Mouse (Mus musculus) regulatory T cell (primary cell): ENCODE measurements at regions not wholly inside any gene's neighbourhood (a gene's known extent, or its start where the extent isn't known, plus 50 kb on each side); places are given as distances from the start of the nearest gene placed in this dataset.

Source experiments
- in situ Hi-C: fragments of 300-600 bp; cut with MboI, MseI; formaldehyde crosslinking; loops from one replicate; pipeline ENCODE4 v1.15.1; 2025; ENCODE audit warnings: high pct_unique_total_duplicates

DNA sequence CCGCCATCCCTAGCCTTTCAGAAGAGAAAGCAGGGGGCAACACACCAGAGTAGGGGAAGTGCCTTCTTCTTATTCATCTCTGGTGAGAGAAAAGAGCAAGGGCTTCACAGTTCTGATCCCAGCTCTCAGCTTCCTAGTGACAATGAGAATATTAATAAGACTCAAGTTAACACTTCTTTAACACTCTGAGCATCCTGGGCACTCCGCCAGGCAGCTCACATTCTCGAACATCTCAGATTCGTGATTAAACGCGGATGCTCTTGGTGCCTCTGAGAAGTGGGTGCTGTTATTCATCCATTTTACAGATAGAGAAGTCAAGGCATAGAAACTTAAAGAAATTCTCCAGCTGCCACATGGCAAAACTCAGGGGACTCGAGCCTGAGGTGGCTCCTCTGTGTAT lies 237.1 kb downstream of the Rps15a start:
- in situ Hi-C loops: no loop called here

DNA sequence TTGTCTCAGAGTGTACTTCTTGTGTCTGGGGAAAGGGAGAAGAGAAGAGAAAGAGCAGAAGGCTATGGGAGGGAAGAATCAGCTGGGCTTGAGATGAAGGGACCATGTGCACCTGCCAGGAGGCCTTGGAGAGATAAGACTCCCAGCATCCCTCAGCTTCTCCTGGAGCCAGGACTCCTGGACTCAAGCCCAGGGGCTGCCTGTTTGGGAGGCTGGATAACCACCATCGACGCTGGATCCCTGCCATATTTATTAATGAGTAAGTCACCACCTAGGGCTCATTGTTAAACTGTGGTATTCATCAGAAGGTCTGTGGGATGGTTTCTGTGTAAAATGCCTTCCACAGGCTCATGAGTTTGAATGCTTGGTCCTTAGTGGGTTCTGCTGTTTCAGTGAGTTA lies 240.7 kb downstream of the Rps15a start:
- in situ Hi-C loops: no loop called here

DNA sequence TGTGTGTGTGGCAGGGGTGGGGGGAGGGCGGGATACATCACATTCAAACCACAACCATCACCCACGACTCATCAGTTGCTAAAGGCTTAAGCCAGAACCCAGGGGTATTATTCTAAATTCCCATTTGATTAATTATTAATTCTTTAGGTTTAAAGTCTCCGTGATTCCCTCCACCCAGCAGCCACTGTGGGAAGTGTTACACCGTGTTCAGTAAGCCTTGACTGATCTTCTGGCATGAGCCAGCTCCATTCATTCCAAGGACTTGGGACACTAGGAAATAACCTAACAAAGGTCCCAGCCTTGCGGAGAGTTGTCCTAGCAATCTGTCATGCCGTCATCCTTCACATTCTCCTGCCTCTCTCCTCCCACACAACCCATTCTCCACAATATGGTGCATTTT lies 256.6 kb downstream of the Rps15a start:
- in situ Hi-C loops: no loop called here

DNA sequence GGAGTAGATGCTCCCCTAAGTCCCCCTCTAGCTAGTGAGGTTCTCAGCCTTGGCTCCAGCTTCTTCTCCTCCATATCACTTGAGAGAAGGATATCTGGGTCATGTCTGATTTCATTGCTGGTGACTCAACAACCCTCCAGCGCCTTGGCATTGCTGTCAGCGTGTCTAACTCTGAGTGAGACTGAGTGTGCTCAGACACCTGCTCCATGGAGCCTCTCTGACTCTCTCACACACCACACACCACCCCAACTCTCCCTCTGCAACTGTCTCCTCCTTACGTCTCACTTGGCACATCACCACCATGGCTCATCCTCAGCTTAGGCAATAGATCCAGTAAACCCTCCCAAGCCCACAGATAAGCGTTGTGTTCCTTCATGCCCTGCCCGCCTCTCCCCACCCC lies 260.0 kb downstream of the Rps15a start:
- in situ Hi-C loops: no loop called here

DNA sequence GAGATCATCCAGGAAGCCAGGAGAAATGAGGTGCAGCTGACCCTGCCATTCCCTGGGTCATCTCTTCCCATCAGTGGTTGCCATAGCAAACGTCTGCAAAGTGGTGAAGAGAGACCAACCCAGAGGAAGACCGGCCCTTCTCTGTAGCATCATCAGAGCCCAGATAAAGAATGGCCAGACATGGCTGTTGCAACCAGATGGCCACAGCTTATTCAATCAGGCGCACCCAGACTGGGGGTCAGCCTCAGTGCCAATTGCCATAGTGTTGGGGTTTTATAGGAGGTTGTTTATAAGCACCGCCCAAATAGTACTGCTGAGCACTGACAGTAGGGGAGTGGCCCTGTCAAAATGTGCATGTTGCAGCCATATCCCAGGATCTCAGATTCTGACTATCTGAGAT lies 262.3 kb downstream of the Rps15a start:
- in situ Hi-C loops: no loop called here

DNA sequence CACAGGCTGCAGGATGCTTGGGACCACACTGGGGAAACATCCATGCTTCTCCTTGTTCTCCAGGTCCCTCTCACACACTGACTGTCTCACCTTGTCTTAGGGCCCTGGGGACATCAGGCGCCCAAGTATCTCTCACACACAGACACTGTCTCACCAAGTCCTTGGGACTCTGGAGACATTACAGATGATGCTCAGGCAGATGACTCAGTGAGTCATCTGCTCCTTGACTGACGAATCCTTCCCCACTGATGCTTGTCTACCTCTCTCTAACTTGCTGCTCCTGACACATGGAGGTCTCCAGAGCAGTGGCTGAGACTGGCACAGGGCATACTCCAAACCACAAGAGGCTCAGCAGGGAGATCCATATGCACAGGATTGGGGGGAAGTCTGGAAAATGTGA lies 263.1 kb downstream of the Rps15a start:
- in situ Hi-C loops: no loop called here

DNA sequence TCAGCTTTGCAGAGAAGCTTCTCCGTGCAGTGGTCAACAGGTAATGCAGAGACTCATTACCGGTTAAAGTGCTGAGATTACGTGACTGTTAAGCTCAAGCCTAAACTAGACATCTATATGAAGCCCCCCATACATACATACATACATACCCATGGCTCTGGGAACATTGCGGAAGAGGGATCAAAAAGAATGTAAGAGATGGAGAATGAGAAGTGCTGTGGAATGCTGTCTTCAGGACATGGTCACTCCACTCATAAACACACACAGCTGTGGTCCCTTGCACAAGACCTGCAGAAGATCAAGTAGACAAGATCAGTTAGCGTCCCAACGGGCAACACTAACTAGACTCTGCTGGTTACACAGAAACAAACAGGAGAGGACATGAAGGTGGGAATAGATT lies 265.2 kb downstream of the Rps15a start:
- in situ Hi-C loops: no loop called here

DNA sequence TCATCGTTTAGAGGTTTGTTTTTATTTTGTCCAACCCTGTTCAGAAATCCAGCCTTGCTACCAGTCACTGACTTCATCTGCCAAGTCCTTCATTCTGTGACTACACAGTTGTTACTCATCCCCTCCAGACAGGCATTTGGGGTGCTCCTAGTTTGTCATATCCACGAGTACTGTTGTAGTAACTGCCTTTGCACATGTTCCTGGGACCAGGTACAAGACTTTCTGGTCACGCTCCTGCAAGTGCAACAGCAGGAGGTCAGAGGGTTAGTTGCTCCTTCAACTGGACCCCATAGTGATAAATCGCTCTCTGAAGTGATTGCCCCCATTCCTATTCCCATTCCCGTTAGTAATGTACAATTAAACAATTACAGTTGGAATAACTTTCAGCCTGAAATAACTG lies 269.9 kb downstream of the Rps15a start:
- in situ Hi-C loops: no loop called here

DNA sequence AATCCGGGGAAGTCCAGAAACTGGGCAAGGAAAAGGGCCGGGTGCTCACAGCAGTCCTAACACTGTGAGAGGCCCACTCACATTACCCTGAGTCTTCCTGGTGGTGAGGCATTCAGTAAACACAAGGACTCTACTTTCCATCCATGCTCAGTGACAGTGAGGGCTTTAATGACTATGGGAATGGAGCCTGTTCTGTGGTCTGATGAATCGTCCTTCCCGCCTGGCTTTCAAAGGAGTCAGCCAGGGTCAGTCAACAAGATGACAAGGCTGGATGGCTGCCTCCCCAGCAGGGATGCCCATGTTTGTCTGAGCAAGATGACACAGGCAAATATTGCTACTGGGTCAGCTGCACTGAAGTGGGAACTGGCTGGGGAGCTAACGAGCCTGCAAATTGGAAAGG lies 273.2 kb downstream of the Rps15a start:
- in situ Hi-C loops: no loop called here

DNA sequence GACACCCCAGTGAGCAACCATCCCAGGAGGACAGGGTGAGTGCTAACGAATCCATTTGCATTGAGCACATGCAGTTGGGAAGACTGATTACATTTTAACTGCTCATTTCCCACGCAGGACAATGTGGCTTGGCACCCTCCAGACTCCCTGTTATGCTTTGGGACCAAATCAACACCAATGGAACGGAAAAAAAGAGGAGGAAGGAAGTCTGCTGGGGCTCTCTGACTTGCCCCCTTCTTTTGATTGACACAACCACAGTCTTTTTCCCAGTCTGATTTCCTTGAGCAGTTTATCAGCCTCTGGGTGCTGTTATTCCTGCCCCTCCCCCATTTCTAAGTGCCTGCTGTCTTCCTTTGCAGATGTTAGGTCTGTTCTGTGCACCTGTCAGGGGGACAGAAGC lies 321.0 kb downstream of the Rps15a start:
- in situ Hi-C loops: no loop called here

DNA sequence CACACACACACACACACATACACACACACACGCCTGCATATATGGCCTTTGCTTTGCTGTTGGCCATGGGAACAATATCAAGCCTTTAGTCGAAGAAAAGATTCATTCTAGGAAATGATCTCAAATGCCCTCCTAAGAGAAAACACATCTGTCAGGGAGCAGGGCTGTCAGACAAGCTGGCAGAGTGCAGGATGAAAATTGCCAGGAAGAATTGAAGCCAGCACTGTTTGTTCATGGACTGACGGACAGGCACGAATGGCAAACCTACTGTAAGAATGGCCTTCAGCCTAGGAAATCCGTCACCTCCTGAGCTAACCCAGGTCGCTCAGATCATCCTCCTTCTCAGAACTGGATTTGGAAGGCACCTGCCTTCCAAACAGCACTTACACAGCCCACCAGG lies 322.0 kb downstream of the Rps15a start:
- in situ Hi-C loops: no loop called here

DNA sequence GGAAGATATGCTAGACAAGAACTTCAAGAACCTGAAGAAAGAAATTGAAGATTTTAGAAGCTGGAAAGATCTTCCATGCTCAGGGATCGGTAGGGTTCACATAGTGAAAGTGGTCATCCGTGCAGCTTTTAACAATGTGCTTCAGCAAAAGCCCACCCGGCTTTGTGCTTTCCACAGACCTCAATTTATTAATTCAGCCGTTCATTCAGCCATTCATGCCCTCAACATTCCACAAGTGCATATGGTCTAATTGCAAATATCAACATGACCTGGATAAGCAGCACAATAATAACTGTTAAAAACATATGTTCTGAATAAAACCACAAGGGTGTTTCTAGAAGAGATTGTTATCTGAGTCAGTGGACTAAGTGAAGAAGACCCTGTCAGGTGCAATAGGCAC lies 323.5 kb downstream of the Rps15a start:
- in situ Hi-C loops: no loop called here

DNA sequence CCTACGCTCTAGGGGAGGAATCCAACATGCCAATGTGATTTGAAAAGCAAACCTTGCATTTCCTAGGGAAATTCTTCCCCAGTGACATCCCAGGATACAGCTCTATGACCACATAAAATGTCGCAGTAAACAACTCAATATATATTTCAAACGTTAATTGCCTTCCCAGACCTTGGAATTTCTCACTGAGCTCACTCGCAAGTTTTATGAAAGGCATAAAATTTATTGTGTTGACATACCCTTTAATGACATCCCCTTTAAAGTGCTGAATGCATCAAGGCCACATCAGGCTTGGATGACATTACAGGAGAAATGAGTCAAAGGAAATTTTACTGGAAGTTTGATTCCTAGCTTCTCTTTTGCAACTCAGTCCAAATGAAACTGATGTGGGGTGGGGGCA lies 337.0 kb downstream of the Rps15a start:
- in situ Hi-C loops: no loop called here

DNA sequence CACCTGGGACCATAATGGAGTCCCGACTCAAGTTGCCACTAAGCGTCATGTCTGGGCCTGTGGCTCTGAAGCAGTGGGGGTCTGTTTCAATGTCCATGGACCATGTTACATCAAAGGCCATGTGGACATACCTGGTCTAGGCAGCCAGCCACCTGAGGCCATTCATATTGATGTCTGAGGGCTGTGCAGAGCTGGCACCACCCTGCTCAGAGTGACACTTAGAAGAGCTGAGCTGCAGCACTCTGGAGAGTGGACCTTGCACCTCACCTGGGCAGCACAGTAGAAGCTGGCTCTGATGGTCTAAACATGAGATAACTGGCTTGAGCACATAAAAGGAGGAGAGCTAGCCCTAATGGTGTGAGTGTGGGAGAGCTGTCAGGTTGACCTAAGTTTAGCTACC lies 338.1 kb downstream of the Rps15a start:
- in situ Hi-C loops: no loop called here

DNA sequence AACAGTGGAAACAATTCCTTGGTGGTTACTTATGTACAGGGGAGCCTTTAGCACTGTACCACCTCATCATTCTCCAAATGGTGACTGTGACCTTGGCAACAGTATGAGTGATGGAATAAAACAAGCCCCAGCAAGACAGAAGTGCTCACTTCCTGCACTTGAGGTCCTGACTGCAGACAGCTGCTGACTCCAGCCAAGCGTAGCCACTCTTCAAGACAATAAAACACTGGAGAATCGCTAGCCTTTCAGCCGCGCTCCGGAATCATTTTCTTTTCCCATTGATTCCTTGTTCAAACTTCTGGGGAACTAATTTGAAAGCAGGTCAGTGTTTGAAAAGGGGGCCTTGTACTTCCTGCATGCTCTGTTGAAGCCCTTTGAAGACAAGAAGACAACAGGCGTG lies 344.2 kb downstream of the Rps15a start:
- in situ Hi-C loops: no loop called here

DNA sequence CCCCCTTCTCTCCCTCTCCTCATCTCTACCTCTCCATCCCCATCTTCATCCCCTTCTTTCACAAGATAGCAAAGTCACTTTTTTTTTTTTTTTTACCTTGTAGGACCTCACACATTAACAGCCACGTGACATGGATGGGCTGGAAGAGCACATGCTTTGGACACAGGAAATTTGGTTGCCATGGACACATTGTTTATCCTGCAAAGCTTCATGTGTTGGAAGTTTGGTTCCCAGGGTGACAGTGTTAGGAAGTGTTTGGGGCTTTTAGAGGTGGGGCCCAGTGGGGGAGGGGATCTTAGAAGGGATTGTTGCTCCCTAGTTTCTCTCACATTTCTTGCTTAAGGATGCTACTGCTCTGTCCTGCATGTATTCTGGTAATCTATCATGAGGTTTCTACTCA lies 356.5 kb downstream of the Rps15a start:
- in situ Hi-C loops: no loop called here

DNA sequence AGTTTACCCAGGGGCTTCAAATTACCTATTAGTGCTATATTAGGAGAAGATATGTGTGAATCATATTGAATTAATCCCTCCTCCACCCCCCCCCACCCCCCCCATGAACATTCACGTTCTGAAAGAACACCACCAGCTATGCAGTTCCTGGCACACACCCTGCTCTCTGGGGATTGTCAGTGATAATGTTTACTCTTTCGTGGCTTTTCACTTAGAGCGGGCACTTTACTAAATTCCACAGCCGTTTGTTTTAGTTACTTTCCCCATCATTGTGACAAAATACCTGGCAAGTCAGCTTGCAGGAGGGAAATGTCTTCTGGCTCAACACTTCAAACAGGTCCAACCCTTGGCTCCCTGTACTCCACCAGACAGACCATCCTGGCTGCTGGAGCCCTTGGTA lies 359.0 kb downstream of the Rps15a start:
- in situ Hi-C loops: no loop called here

DNA sequence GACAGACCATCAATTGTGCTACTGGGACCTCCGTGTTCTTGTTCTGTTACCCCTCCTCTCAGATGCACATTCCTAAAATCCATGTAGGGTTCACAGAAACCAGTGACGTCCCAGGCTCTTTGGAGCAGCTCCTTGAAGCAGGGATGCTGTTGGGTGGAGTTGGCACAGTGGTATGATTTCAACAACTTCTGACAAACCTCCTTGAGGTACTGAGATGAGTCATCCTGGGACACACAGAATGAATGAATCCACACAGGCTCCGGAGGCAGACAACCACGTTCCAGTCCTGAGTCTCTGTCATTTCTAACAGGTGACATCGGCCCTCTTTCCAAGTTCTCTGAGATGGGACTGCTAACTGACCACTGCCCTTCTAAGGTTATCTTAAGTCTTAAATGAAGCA lies 360.2 kb downstream of the Rps15a start:
- in situ Hi-C loops: no loop called here

DNA sequence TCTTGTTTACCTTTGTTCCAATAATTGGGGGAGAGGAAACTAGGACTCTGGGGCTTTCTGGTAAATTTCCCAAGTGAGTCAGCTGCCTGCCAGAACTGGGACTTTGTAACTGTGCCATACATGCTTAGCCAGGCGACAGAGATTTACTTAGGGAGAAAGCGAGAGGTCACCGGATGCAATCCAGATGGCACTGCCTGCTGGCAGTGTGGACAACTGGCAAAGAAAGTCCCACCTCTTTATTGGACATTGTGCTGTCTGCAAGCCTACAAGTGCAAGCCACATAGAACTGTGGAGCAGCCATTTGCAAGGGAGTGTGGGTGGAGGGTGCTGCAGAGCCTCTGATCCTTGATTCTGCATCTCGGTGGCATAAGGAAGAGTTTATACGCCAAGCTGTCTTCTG lies 362.7 kb downstream of the Rps15a start:
- in situ Hi-C loops: no loop called here

DNA sequence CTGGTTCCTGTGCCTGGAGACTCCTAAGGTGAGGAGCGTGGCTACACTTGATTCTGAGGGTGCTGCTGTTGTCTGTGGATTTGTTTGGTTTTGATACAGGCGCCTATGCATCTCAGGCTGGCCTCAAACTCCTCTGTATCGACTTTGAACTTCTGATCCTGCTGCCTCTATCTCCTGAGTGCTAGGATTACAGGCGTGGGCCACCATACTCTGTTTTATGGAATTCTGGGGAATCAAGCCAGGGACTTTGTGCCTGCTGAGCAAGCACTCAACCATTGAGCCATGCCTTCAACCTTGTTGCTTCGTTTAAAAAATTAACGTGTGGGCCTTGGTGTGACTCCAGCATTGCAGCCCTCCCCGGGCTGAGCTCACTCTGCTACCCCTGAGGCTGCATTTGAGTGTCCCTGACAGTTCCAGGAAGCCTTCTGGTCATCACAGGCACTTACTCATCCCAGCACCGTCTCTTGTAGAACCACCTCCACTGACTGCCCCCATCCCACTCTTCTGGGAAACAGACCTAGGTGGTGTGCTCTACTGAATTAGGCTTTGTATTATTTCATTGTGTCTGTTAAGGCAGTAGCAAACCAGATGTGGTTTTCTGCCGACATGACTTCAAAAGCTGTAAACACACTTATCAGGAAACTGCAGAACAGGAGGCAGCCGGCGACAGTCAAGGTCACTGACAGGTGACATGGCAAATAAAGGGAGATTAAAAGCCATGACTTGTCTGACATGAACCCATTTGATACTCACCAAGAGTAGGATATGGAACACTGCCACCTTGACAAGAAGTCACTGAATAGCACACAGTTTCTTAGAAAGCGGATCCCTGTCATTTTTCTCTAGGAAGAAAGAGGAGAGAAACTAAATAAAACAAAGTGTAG lies 363.4 kb downstream of the Rps15a start:
- in situ Hi-C loops: no loop called here

DNA sequence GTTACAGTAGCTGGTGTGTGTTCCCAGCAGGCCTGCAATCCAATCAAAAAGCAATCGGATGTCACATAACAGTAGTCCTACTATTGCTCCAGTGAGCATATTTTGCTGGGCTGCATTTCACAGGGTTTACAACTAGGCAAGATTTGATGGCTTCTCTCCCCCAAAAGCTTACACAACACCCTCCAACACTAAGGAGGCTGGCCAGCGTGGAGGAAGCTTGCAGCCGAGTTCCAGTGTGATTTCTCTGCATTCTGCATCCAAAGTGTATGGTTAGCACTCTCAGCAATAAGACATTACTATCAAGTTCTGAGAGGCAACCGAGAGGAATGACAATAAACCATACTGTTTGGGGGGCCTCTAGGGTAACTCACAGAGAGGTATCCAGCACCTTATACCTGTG lies 367.2 kb downstream of the Xylt1 start:
- in situ Hi-C loops: no loop called here

DNA sequence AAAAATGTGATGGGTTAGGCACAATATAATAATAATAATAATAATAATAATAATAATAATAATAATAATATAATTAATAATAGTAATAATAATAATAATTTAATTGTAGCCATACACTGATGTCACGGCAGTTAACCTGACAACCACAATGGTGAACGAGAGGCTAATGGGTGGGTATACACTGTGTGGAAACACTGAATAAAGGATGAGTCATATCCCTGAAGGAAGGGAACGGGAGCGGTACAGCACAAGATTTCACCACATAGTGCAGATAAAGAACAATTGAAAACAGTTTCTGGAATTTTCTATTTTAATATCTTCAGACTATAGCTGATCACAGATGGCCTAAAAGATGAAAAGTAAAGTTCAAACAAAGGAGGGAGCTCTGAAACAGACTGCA lies 365.6 kb downstream of the Xylt1 start:
- in situ Hi-C loops: no loop called here

DNA sequence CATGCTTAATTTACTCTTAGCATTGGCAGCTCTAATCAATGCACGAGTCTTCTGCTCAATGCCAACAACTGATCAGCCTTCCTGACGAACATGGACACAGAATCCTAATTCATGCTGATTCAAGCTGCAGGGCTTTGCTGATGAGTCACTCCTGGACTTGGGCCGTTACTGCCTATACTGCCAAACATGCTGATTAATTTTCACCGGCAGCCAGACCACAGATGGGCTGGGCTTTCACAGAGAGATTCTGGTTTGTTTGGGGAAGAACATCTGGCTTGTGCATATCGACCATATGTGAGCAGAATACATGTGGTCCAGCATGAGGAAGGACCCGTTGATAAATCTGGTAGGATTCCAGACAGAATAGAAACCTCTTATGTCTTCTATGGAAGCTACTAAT lies 358.9 kb downstream of the Xylt1 start:
- in situ Hi-C loops: no loop called here

DNA sequence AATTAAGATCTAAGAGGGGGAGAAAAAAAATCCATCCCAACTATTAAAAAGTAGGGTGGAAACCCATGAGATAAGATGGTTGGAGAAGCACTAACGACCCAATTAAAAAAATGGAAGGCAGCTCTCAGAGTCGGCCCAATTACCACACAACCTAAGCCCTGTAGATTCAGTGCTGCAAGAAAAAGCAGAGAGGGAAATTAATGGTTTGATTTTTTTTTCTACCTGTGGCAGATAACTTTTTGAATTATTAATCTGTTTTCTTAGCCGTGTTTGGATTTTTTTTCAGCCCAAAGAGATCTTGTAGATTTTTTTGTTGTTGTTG lies 354.9 kb downstream of the Xylt1 start:
- in situ Hi-C loops: no loop called here
